Mouse (Mus musculus): ENCODE data around the gene Slc7a15. TPM values are rescaled to one million over a fixed set of nuclear protein-coding genes. Genes with fewer than 3 reads are reported as not detected.

The Slc7a15 gene
- total and polyA plus RNA-seq, 3 experiments = not detected

DNA sequence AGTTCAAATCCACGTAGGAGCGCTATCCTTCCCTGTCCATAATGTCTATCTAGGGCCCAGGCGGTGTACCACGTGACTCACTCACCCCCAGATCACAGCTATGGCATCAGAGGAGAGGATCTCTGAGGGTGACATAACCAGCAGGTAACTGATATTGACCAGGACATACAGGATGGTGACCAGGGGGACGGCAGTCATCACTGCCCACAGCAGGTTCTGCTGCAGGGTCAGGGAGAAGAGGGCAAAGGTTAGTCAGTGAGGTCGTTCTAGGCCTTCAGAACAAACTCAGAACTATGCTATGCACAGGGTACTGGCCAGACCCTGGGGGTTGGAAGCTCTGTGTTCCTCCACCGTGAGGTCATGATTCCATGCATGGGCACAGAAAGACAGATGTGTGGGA, 63.3 kb downstream of the Slc7a15 start:
- H3K79me2 ChIP-seq (ENCODE audit: control insufficient read depth, insufficient read depth, low read length, poor library complexity) = no peaks in the 10 kb centered on the region
- TF ChIP-seq ZMIZ1 (IDR thresholded peaks at IDR 0.05; ENCODE audit: low read depth, low read length) (no peak), USF1 (IDR thresholded peaks at IDR 0.05; ENCODE audit: low read depth, low read length) (0 out of 2 replicates have a peak, but pooled peaks have one; percentile 45)

DNA sequence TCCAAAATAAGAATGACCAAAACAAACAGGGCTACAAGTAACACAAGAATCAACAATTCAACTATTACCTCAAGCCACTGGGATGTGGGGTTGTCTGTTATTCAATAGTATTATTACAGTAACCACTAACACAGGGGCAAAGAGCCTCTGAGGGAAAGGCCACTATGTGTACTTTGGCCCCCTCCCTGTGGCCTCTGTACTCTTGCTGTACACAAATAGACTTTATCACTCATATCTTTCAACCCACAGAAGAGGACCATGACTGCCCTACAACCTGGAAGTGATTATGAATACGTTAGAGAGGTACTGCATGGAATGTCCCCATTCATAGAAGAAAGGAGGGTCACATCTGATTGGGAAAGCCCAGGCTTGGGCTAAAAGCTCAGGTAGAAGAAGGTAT, 64.0 kb downstream of the Slc7a15 start:
- no peak overlapping the region for H3K4me3 ChIP-seq (ENCODE audit: control insufficient read depth in 1 of 2, insufficient read depth in 1 of 2, low read depth in 2 of 2, low read length in 2 of 2)
- H3K9me3 ChIP-seq (replicated peaks; ENCODE audit: insufficient read depth, low read length) = no peaks in the 10 kb centered on the region
- no peaks in the 10 kb centered on the region for H3K36me3 ChIP-seq (ENCODE audit: control insufficient read depth in 1 of 2, insufficient read depth in 2 of 2, low read length in 2 of 2)
- H3K9ac ChIP-seq (ENCODE audit: control insufficient read depth, low read depth, low read length, poor library complexity, severe bottlenecking) = no peak overlapping the region
- H3K4me1 ChIP-seq (ENCODE audit: control insufficient read depth in 1 of 2, insufficient read depth in 2 of 2, low read length in 2 of 2) = no peaks in the 10 kb centered on the region
- no peaks in the 10 kb centered on the region for H3K79me2 ChIP-seq (ENCODE audit: control insufficient read depth, insufficient read depth, low read length, poor library complexity)
- no peak overlapping the region for H3K27ac ChIP-seq (ENCODE audit: control insufficient read depth, low read depth, low read length)
- no peak for DNase-seq (ENCODE audit: low read depth, low spot score)
- H3K27me3 ChIP-seq (ENCODE audit: control insufficient read depth in 1 of 2, insufficient read depth in 2 of 2, low read length in 2 of 2) = peaks cover 0 to 6% of the 10 kb centered on the region in 2 experiments; a peak in 3 of 4 replicates
- TF ChIP-seq MAFK (IDR thresholded peaks at IDR 0.05; ENCODE audit: borderline replicate concordance, low read depth, low read length) = no peak
- TF ChIP-seq RAD21 (IDR thresholded peaks at IDR 0.05; ENCODE audit: low read depth, low read length) = no peak
- no peak for TF ChIP-seq JUND (IDR thresholded peaks at IDR 0.05; ENCODE audit: low read depth, low read length)
- no peak for TF ChIP-seq POLR2A (IDR thresholded peaks at IDR 0.05; ENCODE audit: control insufficient read depth in 1 of 2, insufficient read depth in 1 of 2, low read depth in 1 of 2, low read length in 2 of 2, poor library complexity in 1 of 2)
- no peak for TF ChIP-seq MAZ (IDR thresholded peaks at IDR 0.05; ENCODE audit: low read depth, low read length)
- TF ChIP-seq USF2 (IDR thresholded peaks at IDR 0.05; ENCODE audit: borderline replicate concordance in 1 of 2, insufficient read depth in 1 of 2, low read depth in 1 of 2, low read length in 2 of 2) = no peak
- no peak for TF ChIP-seq ETS1 (IDR thresholded peaks at IDR 0.05; ENCODE audit: low read depth, low read length)

More for the DNA sequence above, 63.3 kb downstream of the Slc7a15 start:
- Histone ChIP-seq H3K27me3 (ENCODE audit: control insufficient read depth in 1 of 2, insufficient read depth in 2 of 2, low read length in 2 of 2) (peaks cover 0 to 5% of the 10 kb centered on the region in 2 experiments; a peak in 3 of 4 replicates), H3K27ac (ENCODE audit: control insufficient read depth, low read depth, low read length) (no peak overlapping the region), H3K36me3 (ENCODE audit: control insufficient read depth in 1 of 2, insufficient read depth in 2 of 2, low read length in 2 of 2) (no peaks in the 10 kb centered on the region), H3K9ac (ENCODE audit: control insufficient read depth, low read depth, low read length, poor library complexity, severe bottlenecking) (no peak overlapping the region), H3K4me1 (ENCODE audit: control insufficient read depth in 1 of 2, insufficient read depth in 2 of 2, low read length in 2 of 2) (no peaks in the 10 kb centered on the region), H3K9me3 (replicated peaks; ENCODE audit: insufficient read depth, low read length) (no peaks in the 10 kb centered on the region), H3K4me3 (ENCODE audit: control insufficient read depth in 1 of 2, insufficient read depth in 1 of 2, low read depth in 2 of 2, low read length in 2 of 2) (no peak overlapping the region)
- DNase-seq (ENCODE audit: low read depth, low spot score) = no peak

DNA sequence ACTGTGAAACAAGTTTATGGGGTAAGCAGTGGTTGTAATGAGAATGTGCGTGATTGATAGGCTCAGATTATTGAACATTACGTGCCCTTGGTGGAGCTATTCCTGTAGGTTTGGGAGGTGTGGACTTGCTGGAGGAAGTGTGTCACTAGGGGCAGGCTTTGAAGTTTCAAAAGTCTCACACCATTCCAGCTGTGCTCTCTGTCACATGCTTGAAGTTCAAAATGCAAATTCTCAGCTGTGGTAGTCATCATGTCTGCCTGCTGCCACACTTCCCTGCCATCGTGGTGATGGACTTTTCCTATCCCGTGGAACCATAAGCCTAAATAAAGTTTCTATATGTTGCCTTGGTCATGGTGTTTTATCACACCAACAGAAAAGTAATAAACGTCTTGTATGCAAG, 71.1 kb downstream of the Slc7a15 start:
- H3K9me3 ChIP-seq (replicated peaks; ENCODE audit: insufficient read depth, low read length) = no peaks in the 10 kb centered on the region
- no peak for TF ChIP-seq CHD2 (IDR thresholded peaks at IDR 0.05; ENCODE audit: low read length)
- no peak for TF ChIP-seq CTCF (IDR thresholded peaks at IDR 0.05 in 2 of 3, conservative IDR thresholded peaks at IDR 0.05 in 1 of 3; ENCODE audit: control insufficient read depth in 1 of 3, insufficient read depth in 1 of 3, low read depth in 2 of 3, low read length in 3 of 3, poor library complexity in 1 of 3, severe bottlenecking in 1 of 3)
- TF ChIP-seq HCFC1 (IDR thresholded peaks at IDR 0.05; ENCODE audit: low read depth, low read length) = no peak
- TF ChIP-seq TAL1 (IDR thresholded peaks at IDR 0.05; ENCODE audit: low read length) = no peak
- TF ChIP-seq UBTF (IDR thresholded peaks at IDR 0.05; ENCODE audit: borderline replicate concordance, insufficient read depth, low read depth, low read length) = no peak
- no peak for TF ChIP-seq MAFK (IDR thresholded peaks at IDR 0.05; ENCODE audit: borderline replicate concordance, low read depth, low read length)
- no peak for TF ChIP-seq POLR2AphosphoS2 (IDR thresholded peaks at IDR 0.05; ENCODE audit: low read length)
- no peak for TF ChIP-seq KAT2A (conservative IDR thresholded peaks at IDR 0.05; ENCODE audit: low read depth, low read length)
- no peak for TF ChIP-seq POLR2AphosphoS5 (IDR thresholded peaks at IDR 0.05; ENCODE audit: borderline replicate concordance, low read depth, low read length)
- TF ChIP-seq MYB (IDR thresholded peaks at IDR 0.05; ENCODE audit: low read depth, low read length) = no peak
- TF ChIP-seq MEF2A (IDR thresholded peaks at IDR 0.05; ENCODE audit: extremely low read depth, insufficient replicate concordance, low read depth, low read length, poor library complexity, severe bottlenecking) = no peak
- no peak for TF ChIP-seq ZMIZ1 (IDR thresholded peaks at IDR 0.05; ENCODE audit: low read depth, low read length)
- no peak for TF ChIP-seq BHLHE40 (IDR thresholded peaks at IDR 0.05; ENCODE audit: borderline replicate concordance, low read depth, low read length)
- peaks cover 0 to 4% of the 10 kb centered on the region in 2 experiments; a peak in 2 of 4 replicates for H3K27me3 ChIP-seq (ENCODE audit: control insufficient read depth in 1 of 2, insufficient read depth in 2 of 2, low read length in 2 of 2)
- H3K36me3 ChIP-seq (ENCODE audit: control insufficient read depth in 1 of 2, insufficient read depth in 2 of 2, low read length in 2 of 2) = no peaks in the 10 kb centered on the region
- H3K4me3 ChIP-seq (ENCODE audit: control insufficient read depth in 1 of 2, insufficient read depth in 1 of 2, low read depth in 2 of 2, low read length in 2 of 2) = no peak overlapping the region
- no peak overlapping the region for H3K27ac ChIP-seq (ENCODE audit: control insufficient read depth, low read depth, low read length)
- H3K9ac ChIP-seq (ENCODE audit: control insufficient read depth, low read depth, low read length, poor library complexity, severe bottlenecking) = no peak overlapping the region
- H3K4me1 ChIP-seq (ENCODE audit: control insufficient read depth in 1 of 2, insufficient read depth in 2 of 2, low read length in 2 of 2) = no peaks in the 10 kb centered on the region
- no peaks in the 10 kb centered on the region for H3K79me2 ChIP-seq (ENCODE audit: control insufficient read depth, insufficient read depth, low read length, poor library complexity)
- no peak for DNase-seq (ENCODE audit: low read depth, low spot score)

All from MEL (cell line).